Mouse (Mus musculus): ENCODE data around the gene Mrtfa. TPM values are rescaled to one million over a fixed set of nuclear protein-coding genes. Genes with fewer than 3 reads are reported as not detected.
A peak's percentile ranks its signal among the peaks of the same experiment; 100 is the strongest.

Mrtfa gene
- polyA plus RNA-seq, 1 experiment: 42.8 TPM

GRCm38 (mm10) chr15:81042276-81042931 lies 148.2 kb downstream of the Mrtfa start:
- DNase-seq (ENCODE audit: low read depth): no peak
- TF ChIP-seq CTCF (IDR thresholded peaks at IDR 0.05; ENCODE audit: borderline replicate concordance, extremely low read depth, insufficient read depth, insufficient read length) (peak; percentile 31; the same call in 1 of the 2 replicates), POLR2A (IDR thresholded peaks at IDR 0.05; ENCODE audit: borderline replicate concordance, extremely low read depth, insufficient read depth, insufficient read length, poor library complexity, severe bottlenecking) (no peak)

GRCm38 (mm10) chr15:81041767-81042166 lies 148.8 kb downstream of the Mrtfa start:
- DNase-seq (ENCODE audit: low read depth): no peak
- no peak for TF ChIP-seq CTCF (IDR thresholded peaks at IDR 0.05; ENCODE audit: borderline replicate concordance, extremely low read depth, insufficient read depth, insufficient read length)
- no peak for TF ChIP-seq POLR2A (IDR thresholded peaks at IDR 0.05; ENCODE audit: borderline replicate concordance, extremely low read depth, insufficient read depth, insufficient read length, poor library complexity, severe bottlenecking)

DNA sequence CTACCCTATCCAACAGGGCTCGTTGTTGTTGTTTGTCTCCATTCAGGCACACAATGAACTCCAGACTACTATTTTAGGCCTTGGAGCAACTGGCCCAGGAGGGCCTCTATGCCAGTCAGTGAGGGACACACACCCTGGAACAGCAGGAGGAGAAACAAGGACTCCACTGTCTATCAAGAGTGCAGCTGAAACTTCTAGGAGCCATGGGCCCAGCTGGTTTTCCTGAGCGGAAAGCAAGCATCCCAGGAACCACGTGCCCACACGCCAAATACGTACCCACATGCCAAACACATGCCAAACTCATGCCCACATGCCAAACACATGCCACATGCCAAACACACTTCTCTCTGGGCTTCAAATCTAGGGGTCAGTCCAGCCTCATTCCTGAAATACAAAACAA lies 152.1 kb downstream of the Mrtfa start:
- DNase-seq (ENCODE audit: low read depth): no peak
- no peak for TF ChIP-seq POLR2A (IDR thresholded peaks at IDR 0.05; ENCODE audit: borderline replicate concordance, extremely low read depth, insufficient read depth, insufficient read length, poor library complexity, severe bottlenecking)
- no peak for TF ChIP-seq CTCF (IDR thresholded peaks at IDR 0.05; ENCODE audit: borderline replicate concordance, extremely low read depth, insufficient read depth, insufficient read length)

DNA sequence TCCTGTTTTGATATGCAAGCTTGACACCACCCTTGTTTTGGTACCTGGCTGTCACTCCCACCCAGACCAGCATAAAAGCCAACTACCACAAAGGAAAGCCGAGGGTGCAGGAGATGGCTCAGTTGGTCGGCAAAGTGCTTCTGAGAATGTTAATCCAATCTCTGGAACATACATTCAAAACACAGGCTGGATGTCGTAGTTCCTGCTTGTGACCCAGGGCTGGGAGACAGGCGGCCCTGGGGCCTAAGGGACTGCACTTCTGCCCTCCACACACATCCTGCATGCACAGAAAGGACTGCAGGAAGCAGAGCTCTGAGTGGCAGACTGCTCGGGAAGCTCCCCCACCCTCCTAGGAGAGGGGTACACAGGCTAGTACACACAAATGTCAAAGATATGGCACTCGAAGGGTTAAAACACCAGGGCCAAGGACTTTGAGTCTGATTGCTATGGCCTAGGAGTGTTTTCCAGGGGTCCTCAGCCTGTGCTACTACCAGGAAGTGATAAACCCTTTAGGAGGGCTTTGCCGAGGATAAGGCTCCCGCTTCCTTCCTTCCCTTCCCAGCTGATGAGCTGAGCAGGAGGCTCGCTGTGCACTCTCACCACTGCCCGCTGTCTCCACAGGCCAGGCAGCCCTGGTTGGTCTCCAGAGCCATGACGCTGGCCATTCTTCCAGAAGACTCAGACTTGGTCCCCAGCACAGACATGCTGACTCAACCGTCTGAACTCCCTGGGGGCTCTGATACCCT lies 155.0 kb downstream of the Mrtfa start:
- no peak for TF ChIP-seq POLR2A (IDR thresholded peaks at IDR 0.05; ENCODE audit: borderline replicate concordance, extremely low read depth, insufficient read depth, insufficient read length, poor library complexity, severe bottlenecking)
- TF ChIP-seq CTCF (IDR thresholded peaks at IDR 0.05; ENCODE audit: borderline replicate concordance, extremely low read depth, insufficient read depth, insufficient read length): no peak
- DNase-seq (ENCODE audit: low read depth): no peak

DNA sequence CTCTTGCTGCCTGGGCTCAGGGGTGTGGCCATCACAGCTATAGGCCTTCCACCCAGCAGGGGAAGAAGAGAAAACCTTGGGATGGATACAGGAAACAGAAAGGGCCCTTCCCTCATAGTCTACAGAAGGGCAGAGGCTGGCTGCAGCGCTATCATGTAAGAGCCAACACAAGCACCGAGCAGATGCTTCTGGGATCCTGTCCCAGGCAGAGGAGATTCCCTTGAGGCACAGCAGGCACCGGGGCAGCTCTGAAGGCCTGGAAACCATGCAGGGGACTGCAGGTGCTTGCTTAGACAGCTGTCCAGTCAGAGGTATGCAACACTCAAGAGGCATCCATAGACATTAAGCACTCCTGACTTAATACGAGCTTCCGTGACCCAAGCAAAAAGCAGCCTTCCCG lies 156.4 kb downstream of the Mrtfa start:
- peak; percentile 20 for DNase-seq (ENCODE audit: low read depth)

GRCm38 (mm10) chr15:81032941-81033629 lies 157.5 kb downstream of the Mrtfa start:
- DNase-seq (ENCODE audit: low read depth): peak; percentile 20
- TF ChIP-seq CTCF (IDR thresholded peaks at IDR 0.05; ENCODE audit: borderline replicate concordance, extremely low read depth, insufficient read depth, insufficient read length) (no peak), POLR2A (IDR thresholded peaks at IDR 0.05; ENCODE audit: borderline replicate concordance, extremely low read depth, insufficient read depth, insufficient read length, poor library complexity, severe bottlenecking) (no peak)

More for the DNA sequence above, 156.4 kb downstream of the Mrtfa start:
- TF ChIP-seq CTCF (IDR thresholded peaks at IDR 0.05; ENCODE audit: borderline replicate concordance, extremely low read depth, insufficient read depth, insufficient read length) (no peak), POLR2A (IDR thresholded peaks at IDR 0.05; ENCODE audit: borderline replicate concordance, extremely low read depth, insufficient read depth, insufficient read length, poor library complexity, severe bottlenecking) (no peak)

GRCm38 (mm10) chr15:81031611-81032010 lies 158.9 kb downstream of the Mrtfa start:
- no peak for TF ChIP-seq CTCF (IDR thresholded peaks at IDR 0.05; ENCODE audit: borderline replicate concordance, extremely low read depth, insufficient read depth, insufficient read length)
- no peak for TF ChIP-seq POLR2A (IDR thresholded peaks at IDR 0.05; ENCODE audit: borderline replicate concordance, extremely low read depth, insufficient read depth, insufficient read length, poor library complexity, severe bottlenecking)
- no peak for DNase-seq (ENCODE audit: low read depth)

DNA sequence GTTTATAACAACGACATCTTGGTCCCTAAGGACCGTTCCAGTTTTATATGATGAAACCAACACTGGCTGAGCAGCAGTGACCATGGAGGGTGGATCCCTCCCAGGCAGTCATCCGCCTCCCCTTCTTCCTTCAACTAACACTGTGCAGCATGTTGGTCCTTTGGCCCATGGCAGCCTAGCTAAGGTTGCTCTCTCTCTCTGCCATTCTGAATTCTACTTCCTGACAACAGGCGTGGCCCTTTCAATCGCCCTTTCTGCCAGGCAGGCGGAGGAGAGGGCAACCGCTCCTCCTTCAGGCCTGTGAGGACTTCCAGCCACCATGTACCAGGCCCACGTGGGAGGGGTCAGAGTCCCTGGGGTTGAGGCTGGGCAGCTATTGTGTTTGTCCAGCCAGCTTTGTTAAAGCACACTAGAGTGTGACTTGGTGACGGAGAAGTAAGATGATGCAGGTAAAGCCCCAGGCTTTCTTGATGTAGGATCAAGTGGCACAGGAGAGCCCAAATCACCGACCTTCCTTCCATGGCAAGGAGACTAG lies 159.6 kb downstream of the Mrtfa start:
- no peak for TF ChIP-seq CTCF (IDR thresholded peaks at IDR 0.05; ENCODE audit: borderline replicate concordance, extremely low read depth, insufficient read depth, insufficient read length)
- TF ChIP-seq POLR2A (IDR thresholded peaks at IDR 0.05; ENCODE audit: borderline replicate concordance, extremely low read depth, insufficient read depth, insufficient read length, poor library complexity, severe bottlenecking): no peak
- no peak for DNase-seq (ENCODE audit: low read depth)

DNA sequence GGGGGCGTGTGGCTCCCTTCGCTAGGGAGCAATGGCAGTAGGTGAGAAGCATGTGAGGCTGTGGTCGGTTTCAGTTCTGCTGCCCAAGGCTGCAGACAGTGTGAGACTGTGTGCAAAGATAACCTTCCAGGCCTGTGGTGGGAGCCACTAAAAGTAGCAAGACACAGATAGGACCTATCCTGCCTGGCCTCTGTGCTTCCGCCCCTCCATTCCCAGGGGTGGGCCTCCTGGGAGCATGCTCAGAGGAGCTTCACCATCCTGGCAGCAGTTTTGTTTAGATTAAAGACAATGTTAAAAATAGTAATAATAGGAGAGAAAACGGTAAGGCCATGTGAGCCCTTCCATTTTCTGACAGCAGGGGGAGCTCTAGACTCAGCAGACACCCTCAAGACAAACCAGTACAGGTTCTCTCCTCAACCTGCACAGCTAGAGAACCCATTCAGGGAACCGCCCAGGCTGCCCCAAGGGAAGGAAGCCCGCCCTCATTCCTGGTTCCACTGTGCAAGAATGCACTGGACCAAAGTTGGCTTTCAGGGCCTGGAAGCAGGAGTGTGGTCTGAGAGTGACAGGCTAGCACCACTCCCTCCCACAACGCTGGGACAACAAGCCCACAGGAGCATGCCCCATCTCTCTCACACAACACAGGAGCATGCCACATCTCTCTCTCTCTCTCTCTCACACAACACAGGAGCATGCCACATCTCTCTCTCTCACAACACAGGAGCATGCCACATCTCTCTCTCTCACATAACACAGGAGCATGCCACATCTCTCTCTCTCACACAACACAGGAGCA lies 163.0 kb downstream of the Mrtfa start:
- TF ChIP-seq POLR2A (IDR thresholded peaks at IDR 0.05; ENCODE audit: borderline replicate concordance, extremely low read depth, insufficient read depth, insufficient read length, poor library complexity, severe bottlenecking): no peak
- TF ChIP-seq CTCF (IDR thresholded peaks at IDR 0.05; ENCODE audit: borderline replicate concordance, extremely low read depth, insufficient read depth, insufficient read length): peak; percentile 85
- DNase-seq (ENCODE audit: low read depth): peak; percentile 86

DNA sequence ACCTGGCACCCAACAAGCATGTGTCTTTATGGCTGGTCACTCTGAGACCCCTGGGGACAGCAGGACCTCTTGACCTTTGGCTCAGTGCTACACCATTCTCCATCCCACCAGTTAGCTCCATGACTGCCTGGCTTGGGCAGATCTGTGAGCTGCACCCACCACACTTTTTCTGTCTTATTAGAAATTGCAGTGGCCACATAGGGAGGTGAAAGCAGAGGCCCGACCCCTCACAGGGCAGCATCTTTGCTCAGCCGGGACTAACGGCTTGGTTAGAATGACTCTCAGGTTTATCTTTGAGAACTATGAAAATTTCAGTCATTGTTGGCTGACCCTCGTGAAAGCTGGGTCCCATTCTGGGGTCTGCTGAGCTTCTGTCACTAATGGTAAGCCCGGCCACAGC lies 163.7 kb downstream of the Mrtfa start:
- TF ChIP-seq CTCF (IDR thresholded peaks at IDR 0.05; ENCODE audit: borderline replicate concordance, extremely low read depth, insufficient read depth, insufficient read length) (no peak), POLR2A (IDR thresholded peaks at IDR 0.05; ENCODE audit: borderline replicate concordance, extremely low read depth, insufficient read depth, insufficient read length, poor library complexity, severe bottlenecking) (no peak)
- DNase-seq (ENCODE audit: low read depth): no peak
